Mouse (Mus musculus) MEL (cell line): ENCODE data around the gene Cdkl2.

Experiments used
- CHD1 ChIP-seq: IDR thresholded peaks from 2 replicates; pipeline ENCODE4 v1.6.1; 2012; ENCODE audit warnings: low read depth, mild to moderate bottlenecking, inconsistent platforms, low read length, improper control_type of control experiment
- CTCF ChIP-seq, 3 experiments: IDR thresholded peaks in 2 of 3; conservative IDR thresholded peaks in 1 of 3; 2 replicates each; pipeline ENCODE4 v1.5.1; 2011 to 2012; ENCODE audit warnings: low read length in 3 of 3, low read depth in 2 of 3, mild to moderate bottlenecking in 2 of 3, improper control_type of control experiment in 1 of 3, inconsistent platforms in 1 of 3, mixed read lengths in 1 of 3, moderate library complexity in 1 of 3; ENCODE audit not compliant: control insufficient read depth in 1 of 3, insufficient read depth in 1 of 3, poor library complexity in 1 of 3, severe bottlenecking in 1 of 3
- EP300 ChIP-seq, 2 experiments: IDR thresholded peaks; 2 replicates each; pipeline ENCODE4 v1.6.1; 2011; ENCODE audit warnings: improper control_type of control experiment in 2 of 2, low read length in 2 of 2, low read depth in 1 of 2, mild to moderate bottlenecking in 1 of 2
- JUND ChIP-seq: IDR thresholded peaks from 2 replicates; pipeline ENCODE4 v1.6.1; 2011; ENCODE audit warnings: low read depth, mild to moderate bottlenecking, improper control_type of control experiment, low read length
- MAFK ChIP-seq: IDR thresholded peaks from 2 replicates; pipeline ENCODE4 v1.6.1; 2011; ENCODE audit warnings: low read depth, mild to moderate bottlenecking, low read length, improper control_type of control experiment, borderline replicate concordance
- POLR2A ChIP-seq, 2 experiments: IDR thresholded peaks; 2 replicates each; pipeline ENCODE4 v1.6.1; 2011 to 2012; ENCODE audit warnings: low read length in 2 of 2, mild to moderate bottlenecking in 2 of 2, control low read depth in 1 of 2, improper control_type of control experiment in 1 of 2, low read depth in 1 of 2, moderate library complexity in 1 of 2; ENCODE audit not compliant: control insufficient read depth in 1 of 2, insufficient read depth in 1 of 2, poor library complexity in 1 of 2
- TAL1 ChIP-seq: IDR thresholded peaks from 2 replicates; pipeline ENCODE4 v1.6.1; 2012; ENCODE audit warnings: mild to moderate bottlenecking, inconsistent platforms, low read length, moderate library complexity, mixed read lengths
- TCF12 ChIP-seq: IDR thresholded peaks from 2 replicates; pipeline ENCODE4 v1.6.1; 2014; ENCODE audit warnings: low read depth, mild to moderate bottlenecking, inconsistent platforms, low read length, improper control_type of control experiment, moderate library complexity
- USF2 ChIP-seq, 2 experiments: IDR thresholded peaks; 2 replicates each; pipeline ENCODE4 v1.6.1; 2011 to 2012; ENCODE audit warnings: improper control_type of control experiment in 2 of 2, low read length in 2 of 2, borderline replicate concordance in 1 of 2, inconsistent platforms in 1 of 2, low read depth in 1 of 2, mild to moderate bottlenecking in 1 of 2; ENCODE audit not compliant: insufficient read depth in 1 of 2
- ZKSCAN1 ChIP-seq: IDR thresholded peaks from 2 replicates; pipeline ENCODE4 v1.6.1; 2012; ENCODE audit warnings: low read depth, mild to moderate bottlenecking, inconsistent platforms, low read length, improper control_type of control experiment, moderate library complexity
- ZMIZ1 ChIP-seq: IDR thresholded peaks from 2 replicates; pipeline ENCODE4 v1.6.1; 2012; ENCODE audit warnings: low read depth, mild to moderate bottlenecking, inconsistent platforms, low read length, improper control_type of control experiment, moderate library complexity

DNA sequence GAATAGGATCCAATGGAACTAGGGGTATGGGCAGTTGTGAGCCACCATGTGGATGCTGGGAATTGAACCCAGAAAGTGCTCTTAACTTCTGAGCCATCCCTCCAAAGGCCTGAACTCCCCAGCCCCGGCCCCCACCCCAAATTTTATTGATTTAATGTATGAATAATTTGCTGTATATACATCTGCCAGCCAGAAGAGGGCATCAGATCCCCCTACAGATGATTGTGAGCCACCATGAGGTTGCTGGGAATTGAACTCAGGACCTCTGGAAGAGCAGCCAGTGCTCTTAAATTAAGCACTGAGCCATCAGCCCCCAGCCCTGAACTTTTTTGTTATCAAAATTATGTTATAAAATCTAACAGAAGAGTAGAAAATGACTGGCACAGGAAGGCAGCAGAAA is 32.6 kb upstream of the Cdkl2 start:
- TF ChIP-seq CTCF (IDR thresholded peaks at IDR 0.05 in 2 of 3, conservative IDR thresholded peaks at IDR 0.05 in 1 of 3; ENCODE audit: control insufficient read depth in 1 of 3, insufficient read depth in 1 of 3, low read depth in 2 of 3, low read length in 3 of 3, poor library complexity in 1 of 3, severe bottlenecking in 1 of 3), result peak; percentile 13 to 35 (median 19); a peak in 4 of 6 replicates
- no peak for TF ChIP-seq POLR2A (IDR thresholded peaks at IDR 0.05; ENCODE audit: control insufficient read depth in 1 of 2, insufficient read depth in 1 of 2, low read depth in 1 of 2, low read length in 2 of 2, poor library complexity in 1 of 2)
- no peak for TF ChIP-seq JUND
- TF ChIP-seq TCF12, result no peak
- TF ChIP-seq ZMIZ1, result no peak
- TF ChIP-seq MAFK, result no peak
- TF ChIP-seq USF2 (IDR thresholded peaks at IDR 0.05; ENCODE audit: borderline replicate concordance in 1 of 2, insufficient read depth in 1 of 2, low read depth in 1 of 2, low read length in 2 of 2), result no peak
- TF ChIP-seq TAL1, result no peak
- TF ChIP-seq EP300 (IDR thresholded peaks at IDR 0.05; ENCODE audit: low read depth in 1 of 2, low read length in 2 of 2), result no peak
- no peak for TF ChIP-seq CHD1
- no peak for TF ChIP-seq ZKSCAN1
